Mouse (Mus musculus): ENCODE measurements around the gene Phgr1.
A peak's percentile ranks its signal among the peaks of the same experiment; 100 is the strongest.

The Phgr1 gene

DNA sequence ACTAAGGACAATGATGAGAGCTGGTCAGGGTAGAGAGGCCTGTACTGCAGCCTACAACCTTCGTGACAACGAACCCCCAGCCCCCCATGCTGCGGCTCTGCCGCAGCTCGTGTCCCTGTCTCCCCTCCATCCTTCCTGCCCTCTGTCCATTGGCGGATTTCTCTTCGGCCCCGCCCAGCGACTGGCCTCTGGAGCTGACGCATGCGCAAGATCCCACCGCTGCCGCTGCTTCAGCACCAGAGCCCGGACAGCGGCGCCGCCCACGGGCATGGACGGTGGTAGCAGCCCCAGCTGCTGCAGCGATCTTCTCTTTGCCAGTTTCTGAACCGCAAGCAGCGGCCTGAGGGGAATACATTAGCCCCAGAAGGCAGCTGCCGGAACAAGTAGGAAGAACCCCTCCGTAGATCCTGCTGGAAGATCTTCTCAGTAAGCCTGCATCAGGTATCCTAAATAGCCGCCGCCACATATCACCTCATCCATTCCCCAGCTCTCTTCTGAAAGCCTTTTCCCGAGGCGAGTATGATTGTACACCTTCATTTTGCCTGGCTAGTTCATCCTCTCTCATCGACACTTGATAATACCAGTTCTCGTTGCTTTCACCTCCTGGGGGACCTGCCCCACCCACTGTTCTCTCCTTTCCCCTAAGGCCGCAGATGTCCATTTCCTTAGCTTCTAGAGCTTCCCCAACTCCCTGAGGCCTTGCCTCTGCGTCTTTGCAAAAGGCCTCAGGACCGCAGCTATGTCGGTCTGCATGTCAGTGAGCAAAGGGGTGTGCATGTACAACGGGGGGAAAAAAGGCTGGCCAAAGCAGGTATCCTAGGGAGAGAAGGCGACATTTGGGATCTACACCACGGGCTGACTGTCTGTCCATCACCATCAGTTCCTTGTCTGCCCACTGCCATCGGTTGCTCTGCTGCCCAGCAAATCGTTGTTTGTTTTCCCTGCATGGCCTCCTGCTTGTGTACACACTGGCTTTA lies 7.2 kb downstream of the Phgr1 start, which contains the start of gene Disp2:
Gene Disp2, plus strand, starts transcription at position 216 of the 977 bp plus-strand sequence.
- DNase-seq (ENCODE audit: extremely low spot score): peak; percentile 94

DNA sequence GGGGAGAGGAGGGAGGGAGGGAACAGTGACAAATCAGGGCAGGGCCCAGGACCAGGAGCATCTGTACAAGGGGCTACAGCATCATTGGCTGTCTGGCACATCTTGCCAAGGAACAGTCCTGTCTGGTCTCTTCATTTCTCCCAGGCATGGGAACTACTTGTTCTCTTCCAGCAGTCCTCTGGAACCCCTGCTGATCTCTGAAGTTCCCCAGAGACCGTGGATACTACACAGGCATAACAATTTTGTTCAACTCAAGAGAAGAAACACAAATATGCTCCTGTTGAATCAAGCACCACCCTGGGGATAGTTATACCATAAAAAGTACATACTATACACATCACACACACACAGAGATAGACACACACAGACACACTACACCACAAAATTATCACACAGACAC lies 8.5 kb downstream of the Phgr1 start:
- no peak for DNase-seq (ENCODE audit: extremely low spot score)

DNA sequence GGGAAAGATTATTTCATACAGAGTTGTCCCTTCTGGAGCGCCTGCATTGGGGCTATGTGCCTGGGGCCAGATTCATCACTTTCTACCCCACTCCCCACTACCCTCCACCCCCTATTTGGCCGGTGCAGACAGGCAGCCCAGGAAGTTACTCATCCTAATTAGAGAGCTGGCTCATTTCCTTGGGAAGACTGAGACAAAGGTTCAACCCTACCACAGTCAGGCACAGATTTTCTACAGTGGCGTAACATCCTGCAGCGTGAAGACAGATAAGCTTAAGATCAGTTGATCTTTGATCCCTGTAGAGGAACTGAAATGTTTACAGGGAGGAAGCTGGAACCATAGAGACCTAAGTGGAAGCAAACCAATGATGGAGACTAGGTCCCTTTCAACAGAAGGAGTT lies 9.7 kb downstream of the Phgr1 start:
- no peak for DNase-seq (ENCODE audit: extremely low spot score)

DNA sequence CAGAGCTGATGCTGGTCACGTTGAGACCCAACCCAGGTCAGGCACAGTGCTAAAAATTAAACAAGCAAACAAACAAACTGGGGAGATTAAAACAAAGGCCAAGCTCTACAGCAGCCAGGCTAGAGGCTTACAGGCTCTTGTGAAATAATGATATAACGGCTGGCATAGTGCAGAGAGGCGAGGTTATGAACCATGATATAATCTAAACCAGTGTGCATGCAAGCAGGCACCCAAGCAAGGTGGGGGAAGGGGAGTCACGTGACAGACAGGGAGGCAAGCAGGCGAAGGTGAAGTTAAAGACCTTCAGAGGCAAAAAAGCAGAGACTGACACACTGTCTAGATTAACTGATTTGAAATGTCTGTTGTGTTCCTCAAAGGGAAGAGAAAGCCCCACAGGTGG lies 10.5 kb downstream of the Phgr1 start:
- no peak for DNase-seq (ENCODE audit: extremely low spot score)

DNA sequence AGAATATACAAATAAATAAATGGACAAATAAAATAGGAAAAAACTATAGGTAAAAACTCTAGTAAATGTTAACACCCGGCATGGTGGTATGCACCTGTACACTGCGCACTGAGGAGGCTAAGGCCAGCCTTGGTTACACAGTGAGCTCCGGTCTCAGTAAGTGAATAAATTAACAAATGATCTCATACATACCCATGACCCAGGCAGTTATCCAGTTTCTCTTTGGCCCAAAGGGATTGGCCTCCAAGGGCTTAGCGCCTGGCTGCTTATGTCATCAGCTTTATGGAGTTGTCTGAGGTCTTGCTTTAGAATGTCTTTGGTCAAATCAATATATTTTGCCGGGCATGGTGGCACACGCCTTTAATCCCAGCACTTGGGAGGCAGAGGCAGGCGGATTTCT lies 11.1 kb downstream of the Phgr1 start:
- DNase-seq (ENCODE audit: extremely low spot score): no peak

DNA sequence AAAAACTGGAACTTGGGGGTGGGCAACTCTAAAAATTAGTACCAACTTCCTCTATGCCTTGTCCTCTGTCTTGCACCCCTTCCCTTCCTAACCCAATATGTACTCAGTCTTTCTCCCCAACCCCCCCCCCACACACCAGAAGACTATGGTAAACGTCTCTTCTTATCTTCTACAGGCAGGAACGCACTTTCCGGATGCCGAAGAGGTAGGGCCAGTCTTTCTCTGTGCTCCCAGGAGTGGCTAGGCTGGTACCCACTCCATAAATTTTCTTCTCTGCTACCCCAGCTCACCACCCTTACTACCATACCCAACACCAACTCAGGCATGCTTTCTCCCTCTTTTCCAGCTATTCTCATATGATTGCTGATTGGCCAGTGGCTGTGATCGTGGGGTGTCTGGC lies 14.0 kb downstream of the Phgr1 start:
- no peak for DNase-seq (ENCODE audit: extremely low spot score)

DNA sequence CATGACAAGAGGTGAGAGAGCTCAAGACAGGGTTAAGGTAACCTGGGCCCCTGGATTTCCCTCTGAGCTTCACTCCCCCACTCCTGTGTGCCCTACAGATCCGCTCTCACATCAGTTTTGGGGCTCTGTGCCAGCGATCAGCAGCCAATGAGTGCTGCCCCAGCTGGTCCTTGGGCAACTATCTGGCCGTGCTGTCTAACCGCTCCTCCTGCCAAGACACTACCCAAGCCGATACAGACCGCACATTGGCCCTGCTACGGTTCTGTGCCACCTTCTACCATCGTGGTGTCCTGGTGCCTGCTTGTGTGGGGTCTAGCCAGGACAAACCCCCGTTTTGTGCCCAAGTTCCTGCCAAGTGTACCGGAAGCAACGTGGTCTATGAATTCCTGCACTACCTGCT lies 16.9 kb downstream of the Phgr1 start:
- no peak for DNase-seq (ENCODE audit: extremely low spot score)

DNA sequence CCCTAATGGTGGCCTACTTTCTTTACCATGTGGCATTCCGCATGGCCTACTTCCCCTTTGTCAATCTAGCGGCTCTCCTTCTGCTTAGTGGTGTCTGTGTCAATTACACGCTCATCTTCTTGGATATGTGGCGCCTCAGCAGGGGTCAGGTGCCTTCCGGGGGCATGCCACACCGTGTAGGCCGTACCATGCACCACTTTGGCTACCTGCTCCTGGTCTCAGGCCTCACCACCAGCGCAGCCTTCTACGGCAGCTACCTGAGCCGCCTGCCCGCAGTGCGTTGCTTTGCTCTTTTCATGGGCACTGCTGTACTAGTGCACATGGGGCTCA lies 17.6 kb downstream of the Phgr1 start:
- DNase-seq (ENCODE audit: extremely low spot score): no peak

DNA sequence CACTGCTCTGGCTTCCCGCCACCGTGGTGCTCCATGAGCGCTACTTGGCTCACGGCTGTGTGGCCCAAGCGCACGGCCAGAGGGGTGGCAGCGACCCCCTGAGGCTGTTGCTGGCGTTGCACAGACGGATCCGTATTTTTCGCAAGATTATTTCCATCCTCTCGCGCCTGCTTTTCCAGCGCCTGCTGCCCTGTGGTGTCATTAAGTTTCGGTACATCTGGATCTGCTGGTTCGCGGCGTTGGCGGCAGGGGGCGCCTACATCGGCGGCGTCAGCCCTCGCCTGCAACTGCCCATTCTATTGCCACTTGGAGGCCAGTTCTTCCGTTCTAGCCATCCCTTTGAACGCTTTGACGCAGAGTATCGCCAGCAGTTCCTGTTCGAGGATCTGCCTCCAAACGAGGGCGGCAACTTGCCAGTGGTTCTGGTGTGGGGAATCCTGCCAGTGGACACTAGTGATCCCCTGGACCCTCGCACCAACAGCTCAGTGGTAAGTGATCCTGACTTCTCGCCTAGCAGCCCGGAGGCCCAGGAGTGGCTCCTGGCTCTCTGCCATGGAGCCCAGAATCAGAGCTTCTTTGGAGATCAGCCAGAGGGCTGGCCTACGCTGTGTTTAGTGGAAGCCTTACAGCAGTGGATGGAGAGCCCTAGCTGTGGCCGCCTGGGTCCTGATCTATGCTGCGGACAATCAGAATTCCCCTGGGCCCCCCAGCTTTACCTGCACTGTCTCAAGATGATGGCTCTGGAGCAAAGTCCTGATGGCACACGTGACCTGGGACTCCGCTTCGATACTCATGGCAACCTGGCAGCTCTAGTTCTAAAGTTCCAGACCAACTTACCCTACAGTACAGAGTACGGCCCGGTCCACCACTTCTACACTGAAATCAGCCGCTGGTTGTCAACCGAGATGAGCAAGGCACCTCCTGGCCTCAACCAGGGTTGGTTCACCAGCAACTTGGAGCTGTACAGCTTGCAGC lies 18.3 kb downstream of the Phgr1 start:
- peak; percentile 68 for DNase-seq (ENCODE audit: extremely low spot score)

DNA sequence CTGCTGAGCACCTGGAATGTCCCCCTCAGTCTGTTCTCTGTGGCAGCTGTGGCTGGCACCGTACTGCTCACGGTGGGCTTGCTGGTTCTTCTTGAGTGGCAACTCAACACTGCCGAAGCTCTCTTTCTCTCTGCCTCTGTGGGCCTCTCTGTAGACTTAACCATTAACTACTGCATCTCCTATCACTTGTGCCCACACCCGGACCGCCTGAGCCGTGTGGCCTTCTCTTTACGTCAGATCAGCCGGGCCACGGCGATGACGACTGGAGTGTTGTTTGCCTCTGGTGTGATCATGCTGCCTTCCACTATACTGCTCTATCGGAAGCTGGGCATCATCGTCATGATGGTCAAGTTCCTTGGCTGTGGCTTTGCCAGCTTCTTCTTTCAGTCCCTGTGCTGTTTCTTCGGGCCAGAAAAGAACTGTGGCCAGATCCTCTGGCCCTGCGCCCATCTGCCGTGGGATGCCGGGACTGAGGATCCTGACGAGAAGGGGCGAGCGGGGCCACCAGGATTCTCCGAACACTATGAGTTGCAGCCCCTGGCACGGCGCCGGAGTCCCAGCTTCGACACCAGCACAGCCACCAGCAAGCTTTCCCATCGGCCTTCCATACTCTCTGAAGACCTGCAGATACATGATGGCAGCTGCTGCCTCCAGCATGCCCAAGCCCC lies 19.2 kb downstream of the Phgr1 start:
- no peak for DNase-seq (ENCODE audit: extremely low spot score)

DNA sequence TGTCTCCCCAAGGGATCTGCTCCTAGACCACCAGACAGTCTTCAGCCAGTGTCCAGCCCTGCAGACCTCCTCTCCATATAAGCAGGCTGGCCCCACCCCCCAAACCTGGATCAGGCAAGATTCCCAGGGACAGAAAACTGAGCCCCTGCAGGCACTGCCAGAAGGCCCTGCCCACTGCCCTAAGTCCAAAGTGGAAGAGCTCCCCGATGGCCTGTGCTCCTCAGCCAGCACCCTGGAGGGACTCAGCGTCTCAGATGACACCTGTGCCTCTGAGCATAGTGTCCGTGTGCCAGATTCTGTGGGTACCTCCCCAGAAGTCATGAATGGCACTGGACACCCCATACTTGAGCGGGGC lies 19.7 kb downstream of the Phgr1 start:
- no peak for DNase-seq (ENCODE audit: extremely low spot score)

DNA sequence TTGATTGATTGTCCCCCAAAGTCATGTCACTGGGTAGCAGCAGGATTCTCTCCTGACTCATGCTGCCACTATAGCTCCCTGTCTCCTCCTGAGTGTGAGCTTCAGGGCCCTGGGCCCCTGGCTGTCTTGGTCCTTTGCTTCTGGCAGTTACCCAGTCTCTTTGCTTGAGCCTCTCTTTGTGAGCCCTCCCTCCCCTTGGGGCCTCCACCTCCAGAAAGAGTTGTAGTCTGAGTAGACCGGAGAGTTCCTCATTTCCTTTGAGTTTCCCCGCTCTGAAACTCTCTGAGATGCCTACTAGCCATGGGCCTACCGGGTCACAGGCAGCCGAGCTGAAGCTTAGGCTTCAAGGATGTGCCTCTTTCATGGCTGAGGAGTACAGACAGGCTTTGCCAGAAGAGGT lies 21.1 kb downstream of the Phgr1 start:
- no peak for DNase-seq (ENCODE audit: extremely low spot score)

DNA sequence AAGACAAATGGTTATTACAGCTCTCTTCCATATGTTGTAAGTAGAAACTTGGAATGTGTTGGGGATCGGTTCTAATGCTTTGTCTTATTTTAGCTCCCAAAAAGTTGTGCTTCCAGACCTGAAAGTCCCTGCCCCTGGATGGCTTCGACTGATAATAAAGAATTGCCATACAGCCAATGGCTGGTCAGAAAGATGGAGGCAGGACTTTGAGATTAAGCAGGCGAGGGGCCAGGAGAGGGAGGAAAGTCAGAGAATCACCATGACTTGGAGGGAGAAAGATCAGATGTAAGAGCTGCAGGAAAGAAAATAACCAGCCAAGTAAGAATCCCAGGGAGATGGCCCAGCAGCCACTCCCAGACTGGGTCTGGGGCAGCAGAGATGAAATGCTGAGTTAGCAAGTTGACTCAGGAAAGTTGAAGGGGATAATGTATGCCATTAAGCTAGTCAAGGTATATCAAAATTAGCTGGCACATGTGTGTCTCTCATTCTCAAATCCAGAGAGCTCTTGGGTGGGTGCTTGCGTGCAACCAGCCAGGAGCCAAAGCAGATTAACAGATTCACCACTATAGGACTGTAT lies 30.1 kb downstream of the Phgr1 start:
- no peak for DNase-seq (ENCODE audit: extremely low spot score)

DNA sequence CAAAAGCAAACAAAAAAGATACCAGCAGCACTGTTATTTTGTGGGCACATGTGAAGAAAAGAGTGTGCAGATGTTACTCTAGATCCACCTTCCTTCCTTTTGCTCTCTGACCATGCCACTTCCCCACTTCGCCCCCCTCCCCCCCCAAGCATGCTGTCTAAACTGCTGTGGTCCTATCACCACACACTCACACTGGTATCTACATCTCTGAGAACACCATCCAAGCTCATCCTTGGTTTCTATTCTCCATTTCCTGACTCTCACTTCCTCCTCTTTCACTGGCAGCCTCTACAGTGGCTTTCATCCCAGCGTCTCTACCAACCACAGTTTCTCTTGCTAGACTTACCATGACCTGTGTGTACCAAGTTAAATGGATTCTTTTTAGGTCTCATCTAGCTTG lies 31.9 kb downstream of the Phgr1 start:
- no peak for DNase-seq (ENCODE audit: extremely low spot score)

DNA sequence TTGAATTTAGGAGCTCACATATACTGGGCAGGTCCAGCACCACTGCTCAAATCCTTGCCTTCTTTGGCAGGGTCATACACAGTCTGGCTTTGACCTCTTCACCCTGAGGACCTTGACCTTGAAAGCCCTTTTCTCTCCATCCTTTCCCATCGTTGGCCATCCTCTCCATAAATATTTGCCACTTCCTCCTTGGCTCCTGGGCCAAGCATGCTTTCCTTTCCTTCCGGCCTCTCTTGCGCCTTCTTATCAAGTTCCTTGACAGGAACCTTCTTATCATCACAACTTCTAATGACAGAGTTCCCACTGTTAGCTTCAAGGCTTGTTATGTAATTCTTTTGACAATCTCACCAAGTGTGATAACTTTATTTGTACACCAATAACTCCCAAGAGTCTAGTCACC lies 32.6 kb downstream of the Phgr1 start:
- no peak for DNase-seq (ENCODE audit: extremely low spot score)

DNA sequence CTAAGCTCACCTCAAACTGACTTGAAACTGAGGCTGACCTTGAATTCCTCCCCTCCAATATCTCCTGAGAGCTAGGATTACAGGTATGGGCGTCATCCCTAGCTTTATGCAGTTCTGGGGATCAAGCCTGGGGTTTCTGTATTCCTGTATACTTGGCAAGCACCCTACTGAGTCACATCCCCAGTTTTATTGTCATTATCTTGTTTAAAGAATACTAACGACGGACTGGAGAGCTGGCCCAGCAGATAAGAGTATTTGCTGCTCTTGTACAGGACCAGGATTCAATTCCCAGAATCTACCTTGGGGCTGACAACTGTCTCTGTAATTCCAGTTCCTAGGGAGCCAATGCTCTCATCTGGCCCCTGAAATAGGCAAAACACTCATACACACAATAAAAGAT lies 33.2 kb downstream of the Phgr1 start:
- DNase-seq (ENCODE audit: extremely low spot score): no peak

DNA sequence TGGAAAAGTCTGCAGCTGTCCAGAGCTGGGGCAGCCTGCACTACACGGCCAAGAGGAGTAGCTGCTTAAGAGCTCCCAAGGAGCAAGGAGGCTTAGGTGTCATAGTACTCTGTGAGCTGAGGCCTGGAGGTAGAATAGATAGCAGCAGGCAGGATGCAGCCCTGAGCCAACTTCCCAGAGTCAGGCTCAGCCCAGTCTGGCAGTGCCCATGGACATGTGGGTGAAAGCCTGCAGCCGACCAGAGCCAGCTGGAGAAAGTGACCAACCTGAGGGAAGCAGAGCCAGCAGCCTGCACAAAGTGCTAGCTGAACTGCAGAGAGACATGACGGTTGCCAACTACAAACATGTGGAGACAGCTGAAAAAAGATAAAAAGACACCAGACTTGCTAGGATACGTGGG lies 34.3 kb downstream of the Phgr1 start:
- no peak for DNase-seq (ENCODE audit: extremely low spot score)

DNA sequence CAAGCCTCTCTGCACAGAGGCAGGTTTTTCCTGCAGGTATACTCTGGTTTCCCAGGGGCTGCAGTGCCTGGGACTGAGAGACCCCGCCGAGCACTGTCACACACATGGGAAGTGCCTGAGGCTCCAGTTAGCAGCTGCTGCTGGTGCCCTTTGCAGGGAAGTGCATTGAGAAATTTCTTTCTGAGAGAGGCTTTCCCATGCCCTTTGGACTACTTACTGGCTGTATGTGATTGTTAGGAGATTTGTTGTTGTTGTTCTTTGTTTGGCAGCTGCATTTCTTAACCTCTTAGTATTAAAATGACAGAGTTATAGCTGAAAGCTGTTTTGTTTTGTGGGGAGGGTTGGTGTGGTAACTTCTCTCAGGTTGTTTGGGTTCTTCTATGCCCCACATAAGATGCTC lies 38.3 kb downstream of the Phgr1 start:
- DNase-seq (ENCODE audit: extremely low spot score): no peak

DNA sequence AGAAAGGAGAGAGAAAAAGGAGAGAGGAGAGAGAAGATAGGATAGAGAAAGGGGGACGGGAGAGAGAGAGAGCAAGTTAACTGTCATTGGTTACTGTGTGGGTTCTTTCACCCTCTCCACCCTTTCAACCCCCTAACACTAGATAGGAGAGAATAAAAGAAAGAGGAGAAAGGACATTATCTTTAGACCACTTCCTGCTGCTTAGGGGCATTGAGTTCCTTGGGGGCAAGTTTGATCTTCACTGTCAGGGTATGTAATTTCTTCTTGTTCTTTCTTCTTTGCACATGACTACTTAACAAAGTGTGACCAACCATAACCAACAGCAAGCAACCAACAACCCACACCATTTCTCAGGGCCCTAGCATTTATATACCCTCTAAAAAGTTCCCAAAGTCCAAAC lies 40.2 kb downstream of the Phgr1 start:
- no peak for DNase-seq (ENCODE audit: extremely low spot score)

DNA sequence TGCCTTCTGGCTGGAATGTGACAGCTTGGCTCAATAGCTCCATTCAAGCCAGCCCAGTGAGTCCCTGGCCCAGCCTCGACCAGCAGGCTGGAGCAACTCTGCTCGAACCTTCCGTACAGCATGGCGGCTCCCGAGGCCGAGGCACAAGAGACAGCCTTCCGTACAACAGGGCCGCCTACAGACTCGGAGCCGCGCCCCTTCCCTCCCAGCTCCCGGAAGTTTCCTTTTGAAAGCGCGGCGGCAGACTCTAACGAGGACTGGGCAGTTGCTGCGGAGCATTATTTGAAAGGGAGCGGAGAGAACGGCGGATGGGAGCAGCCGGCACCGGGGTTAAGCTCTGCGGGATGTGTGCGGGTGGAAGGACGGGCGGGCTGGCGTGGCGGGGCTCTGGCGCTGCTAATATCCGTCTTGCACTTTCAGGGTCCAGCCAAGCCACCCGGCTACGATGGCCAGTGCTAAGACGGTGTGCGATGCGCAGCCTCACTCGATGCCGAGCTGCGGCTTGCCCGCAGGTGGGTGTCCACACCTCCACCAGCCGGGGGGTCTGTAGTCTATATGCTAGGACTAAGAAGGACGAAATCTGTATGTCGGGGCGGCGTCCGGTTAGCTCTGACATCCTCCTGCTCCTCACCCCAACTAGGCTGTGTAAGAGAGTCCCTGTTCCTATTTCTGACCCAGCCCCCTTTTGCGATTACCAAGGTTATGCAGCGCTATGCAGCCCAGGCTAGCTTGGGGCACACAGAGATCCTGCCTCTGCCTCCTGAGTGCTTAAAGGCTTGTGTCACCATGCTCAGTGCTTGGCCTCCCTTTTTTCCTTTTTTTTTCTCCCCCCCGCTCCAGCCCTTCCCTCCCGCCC lies 41.6 kb downstream of the Phgr1 start, which contains the start of gene Knstrn:
Gene Knstrn, plus strand, starts transcription at position 23 of the 856 bp plus-strand sequence.
- DNase-seq (ENCODE audit: extremely low spot score): peak; percentile 91

DNA sequence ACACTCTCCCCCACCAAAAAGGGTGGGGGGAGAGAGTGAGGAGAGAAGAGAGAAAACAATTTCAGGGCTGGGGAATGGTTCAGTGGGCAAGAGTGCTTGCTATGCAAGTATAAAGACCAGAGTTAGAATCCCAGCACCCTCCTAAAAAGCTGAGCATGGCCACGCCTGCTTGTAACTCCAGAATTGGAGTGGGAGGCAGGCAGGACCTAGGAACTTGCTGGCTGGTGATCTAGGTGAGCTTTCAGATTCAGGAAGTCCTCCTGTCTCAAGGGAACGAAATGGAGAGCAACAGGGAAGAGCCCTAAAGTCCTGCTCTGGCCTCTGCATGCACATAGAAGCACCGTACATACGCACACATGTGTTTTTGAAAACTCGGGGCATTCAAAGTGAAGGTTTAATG lies 50.2 kb downstream of the Phgr1 start:
- DNase-seq (ENCODE audit: extremely low spot score): no peak

All from embryo, embryonic 9.5 days (tissue).